Comparison of ENCODE assay signal across 18 mouse cellular contexts in the genomic region with DNA sequence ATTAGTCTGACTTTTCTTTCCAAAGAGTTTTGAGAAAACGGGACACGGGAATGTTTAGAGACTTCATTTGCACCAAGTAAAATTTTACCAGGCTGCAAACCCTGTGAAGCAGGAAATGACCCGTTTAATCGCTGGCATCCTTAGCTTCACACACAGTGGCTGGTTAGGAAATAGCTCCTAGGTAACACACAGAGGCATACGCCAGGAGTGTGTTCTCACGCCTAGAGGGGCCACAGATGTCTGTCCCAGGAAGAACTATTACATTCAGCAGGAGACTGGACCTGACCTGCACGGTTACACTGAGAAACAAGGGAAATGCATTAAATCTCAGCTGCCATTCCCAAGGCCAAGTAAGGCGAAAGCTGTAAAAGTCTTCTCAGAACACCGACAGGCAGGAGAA.
"Had no signal": no experiment of that assay in that cellular context is flagged by ENCODE, and none has a peak within 500 bp of the region (broad histone marks: within the 10 kb centered on the region; RNA-seq: fewer than 3 reads in every experiment).

No protein-coding gene starts in this region.

- ATAC-seq: intestine, postnatal 0 days; lung, postnatal 0 days; midbrain, embryonic 15.5 days had no signal

- H3K4me2 ChIP-seq: liver, embryonic 13.5 days; lung, embryonic 14.5 days; midbrain, embryonic 12.5 days; midbrain, embryonic 15.5 days; neural tube, embryonic 13.5 days; stomach, embryonic 15.5 days had no signal

- H3K9me3 ChIP-seq: midbrain, embryonic 15.5 days had no signal

- H3K4me3 ChIP-seq: layer of hippocampus, adult 2 months; liver, embryonic 13.5 days; midbrain, embryonic 12.5 days; midbrain, embryonic 15.5 days; neural tube, embryonic 13.5 days; stomach, embryonic 15.5 days had no signal

- H3K27me3 ChIP-seq: liver, embryonic 13.5 days; midbrain, embryonic 12.5 days; midbrain, embryonic 15.5 days; neural tube, embryonic 13.5 days; stomach, embryonic 15.5 days had no signal

- DNase-seq: kidney, adult 9 months; kidney, postnatal 14 days; layer of hippocampus, adult 9-11 months; liver; liver, embryonic 13.5 days; retina, postnatal 1 day; right cerebral cortex, postnatal 25 days; spleen, adult 18-20 months; thymus, postnatal 36 days had no signal

- H3K27ac ChIP-seq: layer of hippocampus, adult 2 months; liver, embryonic 13.5 days; macrophage; midbrain, embryonic 12.5 days; midbrain, embryonic 15.5 days; neural tube, embryonic 13.5 days; stomach, embryonic 15.5 days had no signal

- H3K9ac ChIP-seq: liver, embryonic 13.5 days; lung, embryonic 14.5 days; midbrain, embryonic 12.5 days; midbrain, embryonic 15.5 days; neural tube, embryonic 13.5 days; stomach, embryonic 15.5 days had no signal
